Mouse (Mus musculus) midbrain, embryonic 12.5 days (tissue): ENCODE results near the gene Ralgps1. TPM values are rescaled to one million over a fixed set of nuclear protein-coding genes. Genes with fewer than 3 reads are reported as not detected.
A peak's percentile ranks its signal among the peaks of the same experiment; 100 is the strongest.

ENCODE experiments used
- ATAC-seq: fragments of 200-750 bp; cut with Nextera tagmentation; 2 replicates; pipeline ENCODE4 v1.8.0; 2017; ENCODE audit warnings: low read depth, moderate TSS enrichment, moderate library complexity; ENCODE audit not compliant: low FRiP score
- H3K27ac ChIP-seq: fragments of 300-500 bp; sonication (generic); replicated peaks from 2 replicates; pipeline ENCODE4 v1.5.1; 2016; ENCODE audit warnings: mild to moderate bottlenecking
- H3K27me3 ChIP-seq: fragments of 300-500 bp; sonication (generic); 2 replicates; pipeline ENCODE4 v1.6.1; 2016; ENCODE audit warnings: mild to moderate bottlenecking
- H3K36me3 ChIP-seq: fragments of 300-500 bp; sonication (generic); 2 replicates; pipeline ENCODE4 v1.6.1; 2016
- H3K4me1 ChIP-seq: fragments of 300-500 bp; sonication (generic); 2 replicates; pipeline ENCODE4 v1.6.1; 2016
- H3K4me2 ChIP-seq: fragments of 300-500 bp; sonication (generic); replicated peaks from 2 replicates; pipeline ENCODE4 v1.6.1; 2016; ENCODE audit warnings: mild to moderate bottlenecking, moderate library complexity
- H3K4me3 ChIP-seq: fragments of 300-500 bp; sonication (generic); 2 replicates; pipeline ENCODE4 v1.5.1; 2016; ENCODE audit warnings: mild to moderate bottlenecking
- H3K9ac ChIP-seq: fragments of 300-500 bp; sonication (generic); replicated peaks from 2 replicates; pipeline ENCODE4 v1.6.1; 2016; ENCODE audit warnings: mild to moderate bottlenecking, moderate library complexity
- H3K9me3 ChIP-seq: fragments of 300-500 bp; sonication (generic); 2 replicates; pipeline ENCODE4 v1.6.1; 2016; ENCODE audit warnings: mild to moderate bottlenecking
- WGBS: fragments of 180-500 bp; shearing (Covaris S2); methylation state at CpG from one replicate; pipeline ENCODE4 v1.1.7; 2016; 5-methylcytosine and 5-hydroxymethylcytosine counted together
- polyA plus RNA-seq: library from polyadenylated mRNA; unstranded; fragments of >200 nt; fragmentation: Nextera tagmentation; extraction: Ambion mirVana; gene quantifications from 2 replicates; pipeline ENCODE4 v1.2.1, GENCODE M21; 2016

The Ralgps1 gene
- polyA plus RNA-seq, 1 experiment from 2014 or later: 26.6 TPM

- no peaks in the 10 kb centered on the region for H3K9me3 ChIP-seq
- 93% methylated on average over 11 of the region's 11 CpGs for WGBS
- H3K27ac ChIP-seq: no peak overlapping the region
- no peak overlapping the region for H3K4me2 ChIP-seq
- no peak for ATAC-seq
- no peak overlapping the region for H3K9ac ChIP-seq
- no peaks in the 10 kb centered on the region for H3K27me3 ChIP-seq
- H3K4me1 ChIP-seq: peaks cover 11% of the 10 kb centered on the region; the same call in 1 of the 2 replicates
- no peak overlapping the region for H3K4me3 ChIP-seq
- H3K36me3 ChIP-seq: peaks cover 24% of the 10 kb centered on the region
Observed at GRCm38 (mm10) chr2:33228077-33228476, 143.2 kb downstream of the Ralgps1 start.

- H3K4me1 ChIP-seq: peaks cover 6% of the 10 kb centered on the region; the same call in 1 of the 2 replicates
- H3K9me3 ChIP-seq: no peaks in the 10 kb centered on the region
- 94% methylated on average over 7 of the region's 7 CpGs for WGBS
Observed at GRCm38 (mm10) chr2:33225921-33226320, 145.4 kb downstream of the Ralgps1 start.

GRCm38 (mm10) chr2:33223656-33224358 lies 147.5 kb downstream of the Ralgps1 start:
- no peaks in the 10 kb centered on the region for H3K27me3 ChIP-seq
- H3K9ac ChIP-seq: no peak overlapping the region
- H3K4me2 ChIP-seq: no peak overlapping the region
- H3K4me1 ChIP-seq: peaks cover 21% of the 10 kb centered on the region
- WGBS: 72% methylated on average over 10 of the region's 10 CpGs
- ATAC-seq: no peak
- no peaks in the 10 kb centered on the region for H3K9me3 ChIP-seq
- H3K27ac ChIP-seq: no peak overlapping the region
- H3K36me3 ChIP-seq: peaks cover 20% of the 10 kb centered on the region; the same call in 1 of the 2 replicates
- no peak overlapping the region for H3K4me3 ChIP-seq

More at GRCm38 (mm10) chr2:33225921-33226320, 145.4 kb downstream of the Ralgps1 start:
- no peak overlapping the region for H3K27ac ChIP-seq
- H3K4me2 ChIP-seq: no peak overlapping the region
- no peak overlapping the region for H3K4me3 ChIP-seq
- H3K36me3 ChIP-seq: peaks cover 22% of the 10 kb centered on the region
- H3K27me3 ChIP-seq: no peaks in the 10 kb centered on the region
- no peak for ATAC-seq
- no peak overlapping the region for H3K9ac ChIP-seq

GRCm38 (mm10) chr2:33222480-33222879 lies 148.8 kb downstream of the Ralgps1 start:
- Histone ChIP-seq H3K4me2 (no peak overlapping the region), H3K27me3 (no peaks in the 10 kb centered on the region), H3K9ac (no peak overlapping the region), H3K9me3 (no peaks in the 10 kb centered on the region), H3K4me1 (peaks cover 30% of the 10 kb centered on the region), H3K36me3 (0 out of 2 replicates have a peak, but pooled peaks cover 10% of the 10 kb centered on the region), H3K4me3 (no peak overlapping the region), H3K27ac (no peak overlapping the region)
- ATAC-seq: no peak
- WGBS: 85% methylated on average over 6 of the region's 6 CpGs

- no peak for ATAC-seq
- Histone ChIP-seq H3K4me3 (no peak overlapping the region), H3K9me3 (no peaks in the 10 kb centered on the region), H3K9ac (no peak overlapping the region), H3K27ac (no peak overlapping the region), H3K4me2 (no peak overlapping the region), H3K27me3 (no peaks in the 10 kb centered on the region), H3K4me1 (peaks cover 35% of the 10 kb centered on the region), H3K36me3 (0 out of 2 replicates have a peak, but pooled peaks cover 10% of the 10 kb centered on the region)
- 90% methylated on average over 11 of the region's 11 CpGs for WGBS
Observed at GRCm38 (mm10) chr2:33221339-33221900, 149.9 kb downstream of the Ralgps1 start.

GRCm38 (mm10) chr2:33220674-33221338 lies 150.5 kb downstream of the Ralgps1 start:
- 92% methylated on average over 10 of the region's 10 CpGs for WGBS
- Histone ChIP-seq H3K4me3 (no peak overlapping the region), H3K9ac (no peak overlapping the region), H3K4me2 (no peak overlapping the region), H3K9me3 (no peaks in the 10 kb centered on the region), H3K4me1 (peaks cover 41% of the 10 kb centered on the region), H3K36me3 (0 out of 2 replicates have a peak, but pooled peaks cover 10% of the 10 kb centered on the region), H3K27ac (no peak overlapping the region), H3K27me3 (no peaks in the 10 kb centered on the region)
- no peak for ATAC-seq

- H3K9ac ChIP-seq: no peak overlapping the region
- no peak overlapping the region for H3K4me2 ChIP-seq
- ATAC-seq: no peak
- peaks cover 47% of the 10 kb centered on the region for H3K4me1 ChIP-seq
- 0 out of 2 replicates have a peak, but pooled peaks cover 10% of the 10 kb centered on the region for H3K36me3 ChIP-seq
- H3K27me3 ChIP-seq: no peaks in the 10 kb centered on the region
- H3K27ac ChIP-seq: no peak overlapping the region
- 82% methylated on average over 6 of the region's 6 CpGs for WGBS
- H3K4me3 ChIP-seq: no peak overlapping the region
- H3K9me3 ChIP-seq: no peaks in the 10 kb centered on the region
Observed at GRCm38 (mm10) chr2:33220246-33220645, 151.0 kb downstream of the Ralgps1 start.

GRCm38 (mm10) chr2:33219637-33220036 lies 151.6 kb downstream of the Ralgps1 start:
- H3K4me1 ChIP-seq: peaks cover 49% of the 10 kb centered on the region
- no peak for ATAC-seq

GRCm38 (mm10) chr2:33218903-33219625 lies 152.2 kb downstream of the Ralgps1 start:
- ATAC-seq: no peak
- H3K4me2 ChIP-seq: no peak overlapping the region
- 0 out of 2 replicates have a peak, but pooled peaks cover 6% of the 10 kb centered on the region for H3K36me3 ChIP-seq
- H3K27ac ChIP-seq: no peak overlapping the region
- WGBS: 50% methylated on average over 11 of the region's 11 CpGs
- H3K9ac ChIP-seq: no peak overlapping the region
- no peaks in the 10 kb centered on the region for H3K9me3 ChIP-seq
- H3K4me1 ChIP-seq: peaks cover 49% of the 10 kb centered on the region
- H3K4me3 ChIP-seq: no peak overlapping the region
- 0 out of 2 replicates have a peak, but pooled peaks cover 6% of the 10 kb centered on the region for H3K27me3 ChIP-seq

More at GRCm38 (mm10) chr2:33219637-33220036, 151.6 kb downstream of the Ralgps1 start:
- Histone ChIP-seq H3K9me3 (no peaks in the 10 kb centered on the region), H3K4me3 (no peak overlapping the region), H3K4me2 (no peak overlapping the region), H3K36me3 (0 out of 2 replicates have a peak, but pooled peaks cover 6% of the 10 kb centered on the region), H3K9ac (no peak overlapping the region), H3K27ac (no peak overlapping the region), H3K27me3 (0 out of 2 replicates have a peak, but pooled peaks cover 5% of the 10 kb centered on the region)
- WGBS: 87% methylated on average over 4 of the region's 4 CpGs

GRCm38 (mm10) chr2:33217425-33217794 lies 153.9 kb downstream of the Ralgps1 start:
- 0 out of 2 replicates have a peak, but pooled peaks cover 6% of the 10 kb centered on the region for H3K27me3 ChIP-seq
- H3K4me1 ChIP-seq: peaks cover 49% of the 10 kb centered on the region

GRCm38 (mm10) chr2:33216645-33217424 lies 154.5 kb downstream of the Ralgps1 start:
- H3K36me3 ChIP-seq: 0 out of 2 replicates have a peak, but pooled peaks cover 6% of the 10 kb centered on the region
- H3K27ac ChIP-seq: peak overlapping the region; percentile 86
- ATAC-seq: no peak
- peak overlapping the region; percentile 63 for H3K9ac ChIP-seq
- H3K4me1 ChIP-seq: peaks cover 49% of the 10 kb centered on the region
- 8% methylated on average over 18 of the region's 18 CpGs for WGBS
- H3K4me3 ChIP-seq: peak overlapping the region; percentile 46
- no peaks in the 10 kb centered on the region for H3K9me3 ChIP-seq
- 0 out of 2 replicates have a peak, but pooled peaks cover 6% of the 10 kb centered on the region for H3K27me3 ChIP-seq
- H3K4me2 ChIP-seq: peak overlapping the region; percentile 73

More at GRCm38 (mm10) chr2:33217425-33217794, 153.9 kb downstream of the Ralgps1 start:
- WGBS: 39% methylated on average over 3 of the region's 3 CpGs
- no peaks in the 10 kb centered on the region for H3K9me3 ChIP-seq
- peak overlapping the region; percentile 73 for H3K4me2 ChIP-seq
- no peak overlapping the region for H3K27ac ChIP-seq
- H3K4me3 ChIP-seq: peak overlapping the region; percentile 46
- peak overlapping the region; percentile 63 for H3K9ac ChIP-seq
- no peak for ATAC-seq
- 0 out of 2 replicates have a peak, but pooled peaks cover 6% of the 10 kb centered on the region for H3K36me3 ChIP-seq
